Mouse (Mus musculus) lung, adult 2 months (tissue): ENCODE results near the gene Kbtbd4.

Experiments used
- CTCF ChIP-seq: fragments of 200-500 bp; IDR thresholded peaks from 2 replicates; pipeline ENCODE4 v1.5.1; 2011; ENCODE audit warnings: mild to moderate bottlenecking, low read length, control low read depth; ENCODE audit not compliant: insufficient read depth
- POLR2A ChIP-seq: fragments of 200-500 bp; IDR thresholded peaks from 2 replicates; pipeline ENCODE4 v1.6.1; 2011; ENCODE audit warnings: low read depth, mild to moderate bottlenecking, control low read depth, low read length, borderline replicate concordance; ENCODE audit errors: extremely low read depth

DNA sequence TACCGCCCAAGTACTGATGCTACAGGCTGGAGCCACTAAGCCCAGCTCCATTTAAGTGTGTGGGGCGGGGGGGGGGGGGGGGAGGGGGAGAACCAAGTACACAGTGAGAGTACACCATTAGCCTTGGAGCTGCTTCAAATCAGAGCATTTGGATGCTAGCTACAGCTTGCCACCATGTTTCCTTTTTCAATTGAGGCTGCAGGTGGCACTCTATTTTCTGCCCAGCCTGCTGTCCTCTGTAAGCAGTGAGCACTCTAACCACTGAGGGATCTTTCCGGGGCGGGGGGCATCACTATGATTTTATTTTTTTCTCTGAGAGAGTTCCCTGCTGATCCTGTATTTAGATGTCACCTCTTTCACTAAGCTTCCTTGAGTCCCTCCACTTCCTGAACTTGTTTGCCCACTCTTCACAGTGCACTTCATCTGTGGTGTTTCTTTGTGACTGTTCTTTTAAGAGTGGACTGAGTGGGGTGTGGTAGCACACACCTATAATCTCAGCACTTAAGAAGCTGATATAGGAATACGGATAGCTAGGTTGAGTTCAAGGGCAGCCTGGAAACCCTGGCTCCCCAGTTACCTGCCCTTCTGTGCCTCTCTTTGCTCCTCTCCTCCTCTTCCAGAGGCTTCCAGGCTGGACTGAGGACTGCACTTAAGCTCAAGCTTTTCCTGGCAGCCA, 26.8 kb upstream of the Kbtbd4 start:
- no peak for TF ChIP-seq POLR2A
- no peak for TF ChIP-seq CTCF
